Mouse (Mus musculus) urinary bladder, postnatal 14 days (tissue): ENCODE measurements around the gene Lrrc36.
A peak's percentile ranks its signal among the peaks of the same experiment; 100 is the strongest.

Source experiments
- DNase-seq: peaks from one replicate; pipeline ENCODE4 v3.0.0; 2021; ENCODE audit warnings: low spot score

The Lrrc36 gene

DNA sequence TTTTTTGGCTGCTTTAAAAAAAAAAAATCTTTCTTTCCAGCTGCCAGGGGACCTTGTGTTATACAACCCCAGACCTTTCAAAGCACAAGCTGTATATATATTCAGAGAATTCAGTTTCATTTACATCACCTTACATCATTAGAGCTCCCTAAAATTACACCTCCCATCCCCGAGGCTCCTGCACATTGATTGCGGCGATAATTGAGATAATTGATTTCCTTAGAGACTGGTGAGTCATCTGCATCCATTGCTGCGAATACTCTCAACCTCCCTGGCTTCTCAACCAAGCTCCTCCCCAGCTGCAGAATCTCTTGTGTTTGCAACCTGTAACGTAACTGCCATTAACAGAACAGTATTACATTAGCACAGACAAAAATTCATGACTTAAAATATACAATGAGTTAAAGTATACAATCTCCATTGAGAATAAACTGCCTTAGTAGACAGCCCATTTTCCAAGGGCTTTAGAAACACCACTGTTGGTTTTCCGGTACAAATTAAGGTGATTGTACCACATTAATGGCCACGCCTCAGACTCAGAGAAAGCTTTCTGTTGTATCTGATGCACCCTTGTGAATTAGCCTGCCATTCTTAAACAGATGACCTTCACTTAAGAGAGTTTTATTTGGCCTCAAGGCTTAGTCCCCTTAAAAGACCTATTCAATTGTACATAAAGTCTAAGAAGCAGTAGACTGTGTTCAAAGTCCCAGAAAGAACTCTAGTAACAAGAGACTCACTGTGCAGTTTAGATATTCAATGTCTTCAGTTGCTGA, 18.6 kb downstream of the Lrrc36 start:
- no peak for DNase-seq

DNA sequence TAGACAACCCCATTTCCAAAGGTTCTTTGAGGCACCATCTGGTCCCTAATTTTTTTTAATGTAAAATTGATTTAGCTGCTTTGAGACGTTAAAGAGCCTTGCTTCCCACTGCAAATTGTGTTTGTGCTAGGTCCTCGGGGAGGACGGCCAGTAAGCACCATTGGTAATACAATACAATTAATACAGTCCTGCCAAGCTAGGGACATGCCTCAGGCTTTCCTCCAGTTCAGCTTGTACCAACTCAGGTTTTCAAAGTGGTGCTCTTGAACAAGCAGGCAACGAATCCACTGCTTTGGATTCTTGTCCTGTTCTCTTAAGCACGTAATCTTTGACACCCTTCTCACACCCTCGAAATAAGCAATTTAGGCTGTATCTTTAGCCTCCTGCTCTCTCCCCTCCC, 19.6 kb downstream of the Lrrc36 start:
- no peak for DNase-seq

GRCm38 (mm10) chr8:105433511-105433910, 20.1 kb downstream of the Lrrc36 start:
- no peak for DNase-seq

- no peak for DNase-seq
Observed at GRCm38 (mm10) chr8:105434136-105434535, 20.8 kb downstream of the Lrrc36 start.

GRCm38 (mm10) chr8:105436218-105436617, 22.8 kb downstream of the Lrrc36 start:
- DNase-seq: no peak

DNA sequence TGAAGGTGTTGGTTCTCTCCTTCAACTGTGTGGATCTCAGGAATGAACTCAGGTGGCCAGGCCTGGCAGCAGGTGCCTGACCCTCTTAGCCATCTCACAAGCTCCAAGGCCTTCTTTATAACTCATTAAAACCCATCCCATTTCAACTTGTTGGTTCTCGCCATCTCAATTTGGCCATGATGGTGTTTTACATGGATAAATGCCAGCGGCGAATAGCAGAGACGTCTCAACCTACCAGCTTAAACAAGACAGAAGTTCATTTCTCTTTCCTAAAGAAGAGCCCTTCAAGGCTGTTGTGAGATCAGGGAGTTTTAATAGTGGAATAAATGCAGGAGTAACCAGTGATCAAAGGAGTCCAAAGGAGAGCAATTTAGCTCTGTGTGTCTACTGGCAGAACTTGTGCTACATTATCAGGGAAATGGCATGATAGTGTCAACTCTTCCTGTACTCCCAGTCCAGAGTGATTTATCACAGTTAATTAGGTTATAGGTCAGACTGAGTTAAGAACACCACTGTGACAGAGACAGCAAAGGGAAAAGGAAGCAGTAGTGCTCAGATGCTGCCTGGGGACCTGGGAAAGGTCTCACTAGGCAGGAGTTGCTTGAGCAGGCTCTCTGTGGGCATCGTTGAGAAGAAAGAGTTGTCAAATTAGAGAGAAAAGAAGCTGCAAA, 23.8 kb downstream of the Lrrc36 start:
- no peak for DNase-seq

GRCm38 (mm10) chr8:105438865-105439264, 25.5 kb downstream of the Lrrc36 start:
- peak; percentile 36 for DNase-seq

DNA sequence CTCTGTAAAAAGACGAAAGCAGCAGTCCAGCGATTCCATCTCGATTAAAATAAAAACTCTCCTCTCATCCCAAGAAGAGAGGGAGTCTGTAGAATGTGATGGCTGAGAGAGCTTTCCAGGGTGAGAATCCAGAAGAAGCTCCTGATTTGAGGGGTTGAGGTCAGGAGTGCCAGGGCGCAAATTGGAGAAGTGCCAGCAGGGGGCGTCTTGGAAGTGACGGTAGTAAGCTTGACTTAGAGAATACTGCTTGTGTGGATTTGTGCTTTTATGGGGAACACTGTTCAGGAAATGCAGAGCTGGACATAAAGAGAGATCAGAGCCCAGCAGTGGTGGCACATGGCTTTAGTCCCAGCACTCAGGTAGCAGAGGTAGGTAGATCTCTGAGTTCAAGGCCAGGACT, 28.1 kb downstream of the Lrrc36 start:
- peak; percentile 53 for DNase-seq

DNA sequence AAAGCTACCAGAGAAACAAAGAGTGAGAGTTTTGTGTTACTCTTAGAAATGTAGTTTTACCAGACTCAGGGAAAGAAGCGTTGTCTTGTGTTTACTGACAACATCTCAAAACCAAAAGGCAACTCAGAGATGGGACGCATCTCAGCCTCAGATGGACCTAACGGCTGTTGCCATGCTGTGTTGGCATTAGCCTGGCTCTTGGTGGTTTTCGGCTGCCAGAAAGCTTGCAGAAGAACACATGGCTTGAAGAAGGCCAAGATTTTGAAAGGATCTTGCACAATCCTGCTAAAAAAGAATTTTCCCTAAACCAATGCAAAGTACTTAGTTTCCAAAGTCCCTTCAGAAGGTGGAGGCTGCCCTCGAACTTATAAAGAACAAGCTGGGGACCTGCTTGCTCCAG, 29.3 kb downstream of the Lrrc36 start:
- no peak for DNase-seq

DNA sequence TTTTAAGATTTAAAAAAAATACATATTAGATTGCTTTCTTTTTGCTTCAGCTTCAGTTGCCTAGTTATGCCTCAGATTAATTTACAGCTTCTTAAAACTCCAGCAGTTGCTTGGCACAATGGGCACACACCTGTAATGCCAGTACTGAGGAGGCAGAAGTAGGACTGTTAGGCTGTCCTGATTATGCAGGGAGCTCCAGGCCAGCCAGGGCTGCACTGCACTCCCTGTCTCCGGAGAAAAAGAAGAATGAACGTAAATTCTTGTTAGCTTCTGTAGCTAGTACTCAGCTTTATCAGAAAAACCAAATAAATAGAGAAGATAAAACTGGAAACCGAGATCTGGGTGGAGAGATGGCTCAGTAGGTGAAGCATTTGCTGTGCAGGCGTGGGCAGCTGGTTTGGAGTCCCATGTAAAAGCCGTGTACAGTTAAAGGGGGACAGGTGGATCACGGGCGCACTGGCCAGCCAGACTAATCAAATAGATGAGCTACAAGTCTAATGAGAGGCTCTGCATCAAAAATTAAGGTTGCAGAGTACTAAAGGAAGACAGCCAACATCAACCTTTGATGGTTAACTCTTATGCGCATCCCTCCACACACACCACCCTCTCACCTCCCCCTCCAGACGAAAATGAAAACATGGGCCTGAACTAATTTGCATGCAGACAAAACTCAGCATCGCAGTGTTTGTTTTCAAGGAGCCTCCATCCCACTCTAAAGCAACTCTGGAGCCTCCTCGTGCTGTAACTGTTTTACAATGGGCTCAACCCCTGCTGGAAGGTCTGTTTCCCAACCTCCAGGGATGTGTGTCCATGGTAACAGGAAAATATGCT, 32.1 kb downstream of the Lrrc36 start:
- no peak for DNase-seq

- no peak for DNase-seq
Observed at GRCm38 (mm10) chr8:105446127-105446552, 32.8 kb downstream of the Lrrc36 start.

DNA sequence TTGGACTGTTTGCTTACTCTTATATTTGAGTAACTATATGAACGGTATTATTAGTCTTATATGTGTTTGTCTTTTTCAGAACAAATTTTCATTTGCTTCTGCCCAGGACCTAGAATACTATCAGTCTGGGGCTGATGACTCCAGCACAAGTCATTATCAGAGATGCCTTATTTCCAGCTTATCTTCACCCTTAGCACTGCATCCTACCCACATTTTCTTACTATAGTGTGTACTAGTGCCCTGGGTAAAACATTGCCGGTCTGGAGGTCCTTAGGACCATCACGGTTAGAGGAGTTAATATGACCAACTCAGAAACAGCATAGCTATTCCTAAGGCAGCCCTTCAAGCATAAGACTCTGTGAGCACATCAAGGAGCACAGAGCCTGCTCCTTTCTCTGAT, 34.8 kb downstream of the Lrrc36 start:
- no peak for DNase-seq

DNA sequence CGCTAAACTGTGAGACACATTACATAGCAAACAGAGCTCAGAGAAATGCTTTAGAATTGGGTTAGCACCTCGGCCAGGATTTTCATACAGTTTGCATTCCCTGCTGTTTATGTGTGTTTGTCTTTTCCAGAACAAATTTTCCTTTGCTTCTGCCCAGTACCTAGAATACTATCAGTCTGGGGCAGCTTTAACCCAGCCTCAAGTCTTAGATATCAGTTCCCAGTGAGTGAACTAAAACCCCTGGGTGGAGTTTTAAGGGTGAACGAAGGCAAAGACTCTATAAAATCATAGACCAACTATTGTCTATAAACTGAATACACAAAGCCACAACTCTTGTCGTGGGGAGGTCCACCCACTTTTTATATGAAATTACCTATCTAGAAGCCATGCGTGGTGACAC, 35.2 kb downstream of the Lrrc36 start:
- DNase-seq: no peak

DNA sequence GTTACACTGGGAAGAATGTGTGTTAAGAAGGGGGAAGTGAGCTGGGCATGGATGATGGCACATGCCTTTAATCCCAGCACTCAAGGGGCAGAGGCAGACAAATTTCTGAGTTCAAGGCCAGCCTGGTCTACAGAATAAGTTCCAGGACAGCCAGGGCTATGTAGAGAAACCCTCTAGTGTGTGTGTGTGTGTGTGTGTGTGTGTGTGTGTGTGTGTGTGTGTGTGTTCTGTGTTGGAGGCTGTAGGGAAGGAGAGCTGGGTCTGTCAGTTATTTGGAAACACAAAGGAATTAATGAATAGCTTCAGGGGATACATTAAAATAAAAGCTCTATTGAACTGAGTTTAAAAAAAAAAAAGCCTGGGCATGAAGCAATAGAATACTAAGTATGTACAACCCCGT, 37.6 kb downstream of the Lrrc36 start:
- DNase-seq: no peak

GRCm38 (mm10) chr8:105451903-105452603, 38.7 kb downstream of the Lrrc36 start:
- no peak for DNase-seq

- DNase-seq: no peak
Observed at GRCm38 (mm10) chr8:105453296-105453695, 39.9 kb downstream of the Lrrc36 start.

- DNase-seq: no peak
Observed at GRCm38 (mm10) chr8:105454088-105454487, 40.7 kb downstream of the Lrrc36 start.

DNA sequence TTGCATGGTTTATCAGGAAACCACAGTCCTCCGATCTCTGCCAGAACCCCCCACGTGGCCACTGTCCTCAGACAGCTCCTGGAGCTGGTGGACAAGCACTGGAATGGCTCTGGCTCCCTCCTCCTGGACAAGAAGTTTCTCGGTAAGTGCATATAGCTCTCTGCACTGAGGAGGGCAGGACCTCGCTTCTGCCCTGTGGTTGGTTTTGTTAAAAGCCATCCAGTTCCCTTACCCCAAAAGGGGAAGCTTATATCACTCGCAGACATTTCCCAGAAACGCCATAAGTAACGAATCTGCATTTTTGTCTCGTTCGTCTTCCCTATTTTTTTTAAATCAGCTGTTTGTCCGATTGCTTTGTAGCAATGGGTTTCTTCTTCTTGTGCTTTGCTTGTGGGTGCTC, 41.8 kb downstream of the Lrrc36 start:
- no peak for DNase-seq

GRCm38 (mm10) chr8:105461085-105461803, 47.9 kb downstream of the Lrrc36 start:
- no peak for DNase-seq

DNA sequence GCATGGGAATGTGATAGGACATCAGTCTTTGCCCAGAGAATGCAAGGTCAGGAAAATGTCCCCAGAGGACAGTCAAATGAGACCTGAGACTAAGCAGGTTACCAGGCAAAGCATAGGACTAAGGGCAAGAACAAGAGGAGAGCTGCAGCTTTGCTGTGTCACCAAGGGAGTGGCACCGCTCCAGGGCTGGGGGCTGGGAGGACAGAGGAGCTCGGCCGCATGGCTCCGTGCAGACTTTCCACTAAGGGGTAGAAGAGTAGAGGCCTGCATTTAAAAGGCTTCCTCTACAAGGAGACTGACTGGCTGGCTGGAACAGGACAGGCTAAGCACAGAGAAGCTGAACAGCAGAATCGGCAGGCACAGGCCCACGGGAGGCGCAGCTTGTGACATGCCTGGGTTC, 51.2 kb downstream of the Lrrc36 start:
- DNase-seq: no peak

DNA sequence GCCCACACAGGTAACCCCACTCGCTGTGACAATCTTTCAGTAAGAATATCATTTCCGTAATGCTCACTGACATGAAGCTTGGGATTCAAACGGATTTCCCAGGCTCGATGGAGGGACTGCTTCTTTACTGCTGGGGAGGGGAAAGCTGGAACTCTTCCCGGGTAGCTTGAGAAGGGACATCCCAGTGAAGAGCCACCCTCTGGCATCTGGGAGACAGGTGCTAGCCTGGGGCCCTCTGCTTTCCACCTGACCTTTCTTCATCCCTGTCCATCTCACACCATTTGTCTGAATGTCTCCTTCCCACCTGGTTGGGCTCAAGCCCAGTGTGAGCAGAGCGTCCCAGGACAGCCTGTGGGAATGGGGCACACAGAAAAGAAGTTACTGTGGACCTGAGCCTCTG, 52.9 kb downstream of the Lrrc36 start:
- DNase-seq: no peak
